Mouse (Mus musculus) heart, adult 8-10 months (tissue): ENCODE data around the gene Aco1. TPM values are rescaled to one million over a fixed set of nuclear protein-coding genes. Genes with fewer than 3 reads are reported as not detected.

Experiments
- DNase-seq: peaks from one replicate; pipeline ENCODE4 v3.0.0; 2022; ENCODE audit warnings: low spot score
- total RNA-seq, 4 experiments: library from RNA; stranded (reverse); gene quantifications; 2 replicates each; pipeline ENCODE4 v1.2.4; 2022

Gene Aco1
- total RNA-seq, 4 experiments from 2014 or later, result 24.3 to 30.2 (median 26.3) TPM

GRCm38 (mm10) chr4:40217910-40218309 lies 75.0 kb downstream of the Aco1 start:
- DNase-seq, result no peak

- no peak for DNase-seq
Measured at GRCm38 (mm10) chr4:40218382-40218781, 75.5 kb downstream of the Aco1 start.

GRCm38 (mm10) chr4:40220437-40220836 lies 77.6 kb downstream of the Aco1 start:
- DNase-seq, result no peak

- no peak for DNase-seq
Measured at GRCm38 (mm10) chr4:40221004-40221760, 78.3 kb downstream of the Aco1 start.

GRCm38 (mm10) chr4:40221876-40222585 lies 79.2 kb downstream of the Aco1 start:
- no peak for DNase-seq

- no peak for DNase-seq
Measured at GRCm38 (mm10) chr4:40226095-40226494, 83.2 kb downstream of the Aco1 start.

GRCm38 (mm10) chr4:40227131-40227530 lies 84.2 kb downstream of the Aco1 start:
- no peak for DNase-seq

GRCm38 (mm10) chr4:40227886-40228285 lies 85.0 kb downstream of the Aco1 start:
- no peak for DNase-seq

DNA sequence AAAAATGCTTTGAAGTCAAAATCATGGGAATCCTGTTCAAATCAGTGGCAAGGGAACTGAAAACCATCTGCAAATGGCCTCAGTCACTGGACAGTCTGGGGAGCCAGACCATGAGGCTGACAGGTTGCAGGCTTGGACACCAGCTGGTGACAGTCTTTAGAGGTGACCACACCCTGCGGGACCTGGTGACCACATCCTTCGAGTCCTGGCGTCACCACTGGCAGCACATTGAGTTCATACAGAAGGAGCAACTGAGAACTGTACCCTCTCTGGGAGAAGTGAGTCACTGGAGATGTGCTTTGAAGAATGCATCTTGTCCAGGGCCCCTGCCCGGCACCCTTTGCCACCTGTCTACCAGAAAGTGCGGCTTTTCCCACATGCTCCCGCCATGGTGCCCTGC lies 86.8 kb downstream of the Aco1 start:
- no peak for DNase-seq

DNA sequence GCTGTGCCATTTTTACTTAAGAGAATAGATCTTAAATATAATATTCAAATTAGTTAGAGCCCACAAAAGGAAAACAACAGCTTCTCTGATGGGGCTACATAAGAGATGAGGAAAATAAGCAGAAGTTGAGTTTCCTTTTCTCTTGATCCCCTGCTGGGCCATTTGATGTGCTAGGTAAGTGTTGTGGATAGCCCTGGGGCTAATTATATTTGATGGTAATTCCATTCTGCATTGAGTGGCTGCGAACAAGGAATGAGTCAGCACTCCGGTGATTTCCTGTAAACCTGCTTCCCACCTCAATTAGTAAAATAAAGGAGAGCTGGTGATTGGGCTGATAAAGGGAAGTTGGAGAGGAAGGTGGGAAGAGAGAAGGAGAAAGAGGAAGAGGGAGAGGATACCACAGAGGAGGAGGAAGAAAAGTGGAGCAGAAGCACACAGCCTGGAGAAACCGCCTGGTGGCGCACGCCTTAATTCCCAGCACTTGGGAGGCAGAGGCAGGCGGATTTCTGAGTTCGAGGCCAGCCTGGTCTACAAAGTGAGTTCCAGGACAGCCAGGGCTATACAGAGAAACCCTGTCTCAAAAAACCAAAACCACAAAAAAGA lies 90.3 kb downstream of the Aco1 start:
- no peak for DNase-seq

- DNase-seq, result no peak
Measured at GRCm38 (mm10) chr4:40234256-40234655, 91.4 kb downstream of the Aco1 start.

DNA sequence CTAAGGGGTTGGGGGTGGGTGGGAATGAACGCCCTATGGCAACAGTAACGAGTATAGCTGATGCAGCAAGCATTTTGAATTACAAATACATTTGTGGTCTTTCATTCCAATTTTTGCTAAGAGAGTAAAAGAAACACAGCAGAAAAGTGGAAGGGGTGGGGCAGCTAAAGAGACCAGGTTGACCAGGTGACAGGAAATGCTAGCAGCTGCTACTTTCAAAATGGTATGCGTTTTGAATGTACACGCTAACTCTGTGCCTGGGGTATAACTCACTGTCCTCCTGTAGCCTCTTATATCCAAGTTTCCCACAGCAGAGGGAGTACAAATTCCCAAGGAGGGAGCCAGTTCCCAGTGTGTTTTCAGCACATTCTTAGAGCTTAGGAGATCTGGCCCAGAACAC lies 93.9 kb downstream of the Aco1 start:
- DNase-seq, result no peak

GRCm38 (mm10) chr4:40238483-40239408 lies 95.9 kb downstream of the Aco1 start:
- peak; percentile 72 for DNase-seq

DNA sequence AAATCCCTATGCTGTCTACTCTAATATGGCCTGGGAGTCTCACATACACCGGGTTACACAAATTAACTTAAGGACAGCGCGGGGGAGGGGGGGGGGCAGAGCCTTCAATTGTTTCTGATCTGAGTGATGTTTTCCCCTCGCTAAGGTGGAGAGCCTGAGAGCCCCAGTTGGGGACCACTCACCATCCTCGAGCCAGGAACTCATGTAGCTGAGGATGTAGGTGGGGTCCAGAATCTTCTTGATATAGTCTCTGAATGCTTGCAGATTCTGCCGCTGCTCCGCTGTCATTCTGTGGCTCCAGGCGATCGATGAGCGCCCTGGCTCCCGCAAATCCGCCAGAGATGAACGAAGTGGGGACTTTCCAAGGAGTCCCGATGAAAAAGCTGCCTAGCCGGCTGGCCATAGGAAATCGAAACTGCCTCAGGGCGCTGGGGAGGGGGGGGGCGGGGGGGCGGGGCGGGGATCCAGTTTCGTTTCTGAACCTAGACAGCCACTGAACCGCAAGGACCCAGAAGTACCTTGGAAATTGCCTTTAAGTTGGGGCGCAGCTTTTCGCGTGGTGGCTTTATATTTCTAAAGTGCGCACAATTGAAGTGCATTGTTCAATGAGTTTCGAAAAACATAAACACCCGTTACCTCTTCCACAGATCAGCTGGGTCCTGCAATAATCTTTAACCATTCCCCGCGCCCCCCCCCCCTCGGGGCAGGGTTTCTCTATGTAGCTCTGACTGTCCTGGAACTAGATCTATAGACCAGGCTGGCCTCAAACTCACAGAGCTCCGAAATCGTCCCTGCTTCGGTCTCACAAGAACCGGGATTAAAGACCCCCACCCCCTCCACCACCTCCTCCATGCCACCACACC lies 96.8 kb downstream of the Aco1 start, which contains the start of gene Ddx58:
TSS of gene Ddx58 (minus strand) at position 420 of the 863 bp plus-strand sequence.
- DNase-seq, result peak; percentile 40

- DNase-seq, result no peak
Measured at GRCm38 (mm10) chr4:40240272-40240744, 97.4 kb downstream of the Aco1 start.

- DNase-seq, result no peak
Measured at GRCm38 (mm10) chr4:40241928-40242327, 99.0 kb downstream of the Aco1 start.

DNA sequence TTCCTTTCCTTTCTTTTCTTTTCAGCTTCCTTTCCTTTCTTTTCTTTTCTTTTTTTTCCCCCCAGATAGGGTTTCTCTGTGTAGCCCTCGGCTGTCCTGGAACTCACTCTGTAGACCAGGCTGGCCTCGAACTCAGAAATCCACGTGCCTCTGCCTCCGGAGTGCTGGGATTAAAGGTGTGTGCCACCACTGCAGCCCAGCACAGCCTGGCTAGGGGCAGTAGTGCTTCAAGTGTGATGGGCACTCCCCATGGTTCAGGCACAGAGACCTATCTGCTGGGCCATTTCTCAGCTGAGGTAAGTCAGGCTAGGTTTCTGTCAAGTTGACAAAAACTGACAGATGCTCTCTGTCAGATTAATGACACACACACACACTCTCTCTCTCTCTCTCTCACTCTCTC lies 100.1 kb downstream of the Aco1 start:
- no peak for DNase-seq

- peak; percentile 15 for DNase-seq
Measured at GRCm38 (mm10) chr4:40244035-40244434, 101.2 kb downstream of the Aco1 start.
